Mouse (Mus musculus) T-cell, adult 2 months (primary cell): Measurements from ENCODE around the gene Notum.
A peak's percentile ranks its signal among the peaks of the same experiment; 100 is the strongest.

Experiments
- DNase-seq: peaks from one replicate; pipeline ENCODE4 v3.0.0; 2022; ENCODE audit warnings: low spot score

Gene Notum

GRCm38 (mm10) chr11:120661076-120661460, at the start of gene Notum:
Gene Notum (minus strand): TSS chr11:120661175.
- DNase-seq, result no peak

GRCm38 (mm10) chr11:120710672-120711071, 49.7 kb upstream of the Notum start:
- DNase-seq, result no peak

- DNase-seq, result no peak
These were observed 48.6 kb upstream of the Notum start for GRCm38 (mm10) chr11:120709551-120709950.

- DNase-seq, result no peak
These were observed 47.0 kb upstream of the Notum start for GRCm38 (mm10) chr11:120707969-120708368.

- no peak for DNase-seq
These were observed 46.2 kb upstream of the Notum start for GRCm38 (mm10) chr11:120707225-120707624.

- no peak for DNase-seq
These were observed 45.1 kb upstream of the Notum start for GRCm38 (mm10) chr11:120706120-120706519.

- no peak for DNase-seq
These were observed 43.7 kb upstream of the Notum start for GRCm38 (mm10) chr11:120704486-120705325.

- no peak for DNase-seq
These were observed 42.9 kb upstream of the Notum start for GRCm38 (mm10) chr11:120703696-120704454.

- no peak for DNase-seq
These were observed 36.8 kb upstream of the Notum start for GRCm38 (mm10) chr11:120697741-120698140.

- DNase-seq, result no peak
These were observed 35.6 kb upstream of the Notum start for GRCm38 (mm10) chr11:120696568-120696967.

- no peak for DNase-seq
These were observed 34.7 kb upstream of the Notum start for GRCm38 (mm10) chr11:120695641-120696040.

- no peak for DNase-seq
These were observed 34.2 kb upstream of the Notum start for GRCm38 (mm10) chr11:120695184-120695583.

GRCm38 (mm10) chr11:120693461-120693860, 32.5 kb upstream of the Notum start:
- no peak for DNase-seq

GRCm38 (mm10) chr11:120692471-120693011, 31.6 kb upstream of the Notum start:
- DNase-seq, result no peak

GRCm38 (mm10) chr11:120689365-120689764, 28.4 kb upstream of the Notum start:
- no peak for DNase-seq

- DNase-seq, result no peak
These were observed 25.8 kb upstream of the Notum start for GRCm38 (mm10) chr11:120686650-120687272.

GRCm38 (mm10) chr11:120684660-120685059, 23.7 kb upstream of the Notum start:
- no peak for DNase-seq

GRCm38 (mm10) chr11:120684086-120684485, 23.1 kb upstream of the Notum start:
- DNase-seq, result no peak

GRCm38 (mm10) chr11:120683536-120683935, 22.6 kb upstream of the Notum start:
- DNase-seq, result no peak

GRCm38 (mm10) chr11:120682683-120683082, 21.7 kb upstream of the Notum start:
- DNase-seq, result no peak

GRCm38 (mm10) chr11:120679909-120680308, 18.9 kb upstream of the Notum start:
- peak; percentile 19 for DNase-seq

GRCm38 (mm10) chr11:120676951-120677350, 16.0 kb upstream of the Notum start:
- DNase-seq, result no peak
